Mouse (Mus musculus) stomach, embryonic 14.5 days (tissue): ENCODE measurements at regions not wholly inside any gene's neighbourhood (a gene's known extent, or its start where the extent isn't known, plus 50 kb on each side); places are given as distances from the start of the nearest gene placed in this dataset.

Experiments used
- ATAC-seq: fragments of 200-750 bp; cut with Nextera tagmentation; 2 replicates; pipeline ENCODE4 v1.8.0; 2017; ENCODE audit warnings: low read depth, moderate TSS enrichment; ENCODE audit not compliant: insufficient number of reproducible peaks, insufficient read depth, low FRiP score
- H3K27ac ChIP-seq: fragments of 300-500 bp; sonication (generic); 2 replicates; pipeline ENCODE4 v1.5.1; 2014; ENCODE audit warnings: mild to moderate bottlenecking, low read length, moderate library complexity, mixed read lengths
- H3K27me3 ChIP-seq: fragments of 300-500 bp; sonication (generic); 2 replicates; pipeline ENCODE4 v1.6.1; 2014; ENCODE audit warnings: low read length, control low read depth, mixed read lengths; ENCODE audit not compliant: control insufficient read depth, insufficient read depth
- H3K36me3 ChIP-seq: fragments of 300-500 bp; sonication (generic); 2 replicates; pipeline ENCODE4 v1.6.1; 2014; ENCODE audit warnings: mild to moderate bottlenecking, control low read depth, low read length, moderate library complexity, mixed read lengths; ENCODE audit not compliant: control insufficient read depth, insufficient read depth
- H3K4me1 ChIP-seq: fragments of 300-500 bp; sonication (generic); 2 replicates; pipeline ENCODE4 v1.6.1; 2014; ENCODE audit warnings: low read length, control low read depth, mixed read lengths; ENCODE audit not compliant: control insufficient read depth, insufficient read depth
- H3K4me2 ChIP-seq: fragments of 300-500 bp; sonication (generic); replicated peaks from 2 replicates; pipeline ENCODE4 v1.6.1; 2014; ENCODE audit warnings: low read depth, low read length, control low read depth
- H3K4me3 ChIP-seq: fragments of 300-500 bp; sonication (generic); 2 replicates; pipeline ENCODE4 v1.5.1; 2014; ENCODE audit warnings: low read depth, low read length, control low read depth
- H3K9ac ChIP-seq: fragments of 300-500 bp; sonication (generic); replicated peaks from 2 replicates; pipeline ENCODE4 v1.6.1; 2014; ENCODE audit warnings: low read depth, mild to moderate bottlenecking, control low read depth, low read length, moderate library complexity, mixed read lengths
- H3K9me3 ChIP-seq: fragments of 300-500 bp; sonication (generic); 2 replicates; pipeline ENCODE4 v1.6.1; 2016; ENCODE audit warnings: low read depth, low read length, control low read depth; ENCODE audit not compliant: control insufficient read depth
- WGBS: fragments of 180-500 bp; shearing (Covaris S2); extraction: QIAGEN DNeasy Blood & Tissue Kit; methylation state at CpG from one replicate; pipeline ENCODE4 v1.1.7; 2014; 5-methylcytosine and 5-hydroxymethylcytosine counted together

DNA sequence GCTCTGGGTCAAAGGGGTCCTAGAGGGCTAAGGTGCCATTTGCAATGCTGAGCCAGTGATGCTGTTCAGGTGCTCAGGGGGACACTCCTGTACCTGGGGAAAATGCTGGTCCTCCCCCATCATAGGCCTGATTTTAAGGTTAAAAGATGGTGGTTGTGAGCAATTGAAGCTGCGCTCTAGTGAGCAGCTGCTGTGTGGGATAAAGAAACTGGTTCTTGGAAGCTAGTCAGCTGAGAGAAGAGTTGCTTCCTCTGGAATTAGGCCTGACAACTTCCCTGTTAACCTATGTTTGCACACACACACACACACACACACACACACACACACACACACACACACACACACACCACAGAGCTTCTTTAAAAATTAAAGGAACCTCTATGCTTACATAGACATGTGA, 428.9 kb upstream of the Gm11042 start:
- H3K4me2 ChIP-seq: no peak overlapping the region
- H3K4me1 ChIP-seq: no peaks in the 10 kb centered on the region
- no peak for ATAC-seq
- H3K4me3 ChIP-seq: no peak overlapping the region
- WGBS: 79% methylated on average over 1 of the region's 1 CpGs
- no peaks in the 10 kb centered on the region for H3K27me3 ChIP-seq
- H3K27ac ChIP-seq: no peak overlapping the region
- no peak overlapping the region for H3K9ac ChIP-seq
- no peaks in the 10 kb centered on the region for H3K9me3 ChIP-seq
- no peaks in the 10 kb centered on the region for H3K36me3 ChIP-seq

DNA sequence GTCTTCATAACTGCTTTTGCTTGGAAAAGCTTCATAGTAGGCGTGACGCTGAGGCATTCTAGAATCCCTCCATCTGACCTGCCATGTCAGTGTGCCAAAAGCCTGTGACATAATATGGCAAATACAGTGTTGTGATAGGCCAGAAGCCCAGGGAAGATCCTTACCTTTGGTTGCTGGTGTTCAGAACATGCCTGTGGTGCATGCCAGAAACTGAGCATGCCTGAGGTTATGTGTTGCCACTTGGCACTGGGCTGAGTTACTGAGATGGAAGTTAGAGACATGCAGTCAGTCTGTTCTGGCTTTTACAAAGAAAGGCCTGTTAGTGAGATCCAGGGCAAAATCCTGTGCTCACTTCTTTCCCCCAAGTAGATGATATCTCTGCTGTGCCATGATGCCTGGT, 412.7 kb upstream of the Gm11042 start:
- no peaks in the 10 kb centered on the region for H3K9me3 ChIP-seq
- WGBS: 90% methylated on average over 2 of the region's 2 CpGs
- no peak overlapping the region for H3K9ac ChIP-seq
- no peaks in the 10 kb centered on the region for H3K4me1 ChIP-seq
- H3K4me2 ChIP-seq: no peak overlapping the region
- no peak overlapping the region for H3K27ac ChIP-seq
- H3K36me3 ChIP-seq: no peaks in the 10 kb centered on the region
- no peak overlapping the region for H3K4me3 ChIP-seq
- no peak for ATAC-seq
- H3K27me3 ChIP-seq: no peaks in the 10 kb centered on the region

DNA sequence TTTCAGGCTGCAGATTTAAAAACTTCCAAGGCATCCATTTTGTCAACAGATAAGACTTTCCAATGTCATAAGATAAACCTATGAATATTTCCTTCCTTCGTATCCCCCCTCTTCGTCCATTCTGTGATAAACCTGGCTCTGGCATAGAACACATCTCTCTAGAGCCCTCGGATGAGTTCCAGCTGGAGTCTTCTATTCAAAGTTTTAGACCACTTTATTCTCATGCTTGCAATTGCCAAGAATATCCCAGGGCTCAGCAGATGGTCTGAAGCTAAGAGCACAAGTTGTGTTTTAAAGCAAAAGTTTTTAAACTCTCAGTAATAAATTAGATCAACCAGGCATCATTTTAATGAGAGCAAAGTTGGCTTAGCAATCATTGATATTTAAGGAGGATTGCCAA, 363.0 kb upstream of the Gm11042 start:
- no peak for ATAC-seq
- H3K9me3 ChIP-seq: no peaks in the 10 kb centered on the region
- H3K4me3 ChIP-seq: no peak overlapping the region
- no peak overlapping the region for H3K9ac ChIP-seq
- no peak overlapping the region for H3K27ac ChIP-seq
- whole genome bisulfite sequencing: 75% methylated on average over 3 of the region's 3 CpGs
- H3K36me3 ChIP-seq: no peaks in the 10 kb centered on the region
- no peak overlapping the region for H3K4me2 ChIP-seq
- H3K27me3 ChIP-seq: no peaks in the 10 kb centered on the region
- no peaks in the 10 kb centered on the region for H3K4me1 ChIP-seq

DNA sequence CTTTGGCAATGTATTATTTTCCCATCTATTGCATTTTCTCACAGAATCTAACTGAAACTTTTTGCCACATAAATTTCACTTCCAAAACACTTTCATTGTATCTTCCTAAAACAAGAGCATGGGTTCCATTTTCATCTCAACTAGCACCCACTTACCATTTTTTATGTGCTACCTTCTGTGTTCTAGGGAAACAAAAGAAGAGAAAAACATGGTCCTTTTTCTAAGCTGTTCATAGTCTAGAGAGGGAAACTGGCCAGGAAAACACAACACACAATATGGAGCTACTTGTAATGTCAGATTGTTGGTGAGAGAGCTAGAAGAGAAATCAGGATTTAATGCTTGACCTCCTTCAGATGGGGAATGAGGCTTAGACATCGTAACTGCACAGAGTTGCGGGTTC, 361.6 kb upstream of the Gm11042 start:
- H3K4me2 ChIP-seq: no peak overlapping the region
- 88% methylated on average over 2 of the region's 2 CpGs for WGBS
- H3K4me1 ChIP-seq: no peaks in the 10 kb centered on the region
- H3K9me3 ChIP-seq: no peaks in the 10 kb centered on the region
- no peak overlapping the region for H3K4me3 ChIP-seq
- H3K9ac ChIP-seq: no peak overlapping the region
- no peak for ATAC-seq
- no peaks in the 10 kb centered on the region for H3K27me3 ChIP-seq
- H3K27ac ChIP-seq: no peak overlapping the region
- no peaks in the 10 kb centered on the region for H3K36me3 ChIP-seq

DNA sequence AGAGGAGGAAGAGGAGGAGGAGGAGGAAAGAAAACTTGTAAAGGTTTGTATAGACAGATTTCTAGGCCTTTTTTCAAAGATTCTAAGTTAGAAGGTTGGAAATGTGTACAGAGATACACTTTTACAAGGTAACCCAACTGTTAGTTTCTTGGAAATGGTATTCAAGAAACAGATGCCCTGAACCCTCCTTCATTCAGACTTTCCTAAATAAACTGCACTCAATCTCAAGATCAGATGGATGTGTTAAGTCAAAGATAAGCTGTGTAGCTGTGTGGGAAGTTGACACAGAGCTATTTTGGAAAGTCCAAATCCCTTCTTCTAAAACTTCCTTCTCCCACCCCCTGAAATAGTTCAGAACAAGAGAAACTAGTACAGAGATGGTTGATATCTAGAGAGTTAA, 342.2 kb upstream of the Gm11042 start:
- Histone ChIP-seq H3K9me3 (no peaks in the 10 kb centered on the region), H3K27me3 (no peaks in the 10 kb centered on the region), H3K9ac (no peak overlapping the region), H3K4me3 (no peak overlapping the region), H3K27ac (no peak overlapping the region), H3K36me3 (no peaks in the 10 kb centered on the region), H3K4me2 (no peak overlapping the region), H3K4me1 (no peaks in the 10 kb centered on the region)
- ATAC-seq: no peak

DNA sequence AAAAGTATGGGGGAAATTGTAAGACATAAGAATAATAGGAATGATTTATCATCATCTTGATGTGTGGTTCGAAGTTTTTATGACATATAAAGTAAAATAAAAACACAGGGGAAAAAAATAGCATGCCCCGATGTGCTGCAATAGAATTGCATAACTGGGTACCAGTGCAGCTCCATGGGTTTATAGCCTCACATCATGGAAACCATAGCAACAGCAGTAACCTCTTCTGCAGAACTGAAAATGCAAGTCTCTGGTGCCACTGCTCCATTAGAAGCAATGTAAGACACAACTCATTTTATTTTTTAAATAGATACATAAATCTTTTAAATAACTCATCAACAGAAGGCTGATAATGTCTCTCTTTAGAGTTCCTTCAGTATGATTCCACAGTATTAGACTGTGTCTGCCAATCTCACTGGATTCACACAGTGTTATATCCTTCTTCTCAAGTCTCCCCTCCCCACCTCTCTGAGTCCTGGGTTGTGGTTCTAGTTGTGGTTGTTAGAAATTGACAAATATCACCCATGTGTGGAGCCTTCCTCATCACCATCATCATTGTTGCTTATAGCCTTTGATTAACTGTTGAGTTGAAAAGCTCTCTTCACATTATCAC, 340.9 kb upstream of the Gm11042 start:
- Histone ChIP-seq H3K27ac (no peak overlapping the region), H3K4me2 (no peak overlapping the region), H3K36me3 (no peaks in the 10 kb centered on the region), H3K27me3 (no peaks in the 10 kb centered on the region), H3K9me3 (no peaks in the 10 kb centered on the region), H3K4me1 (no peaks in the 10 kb centered on the region), H3K4me3 (no peak overlapping the region), H3K9ac (no peak overlapping the region)
- ATAC-seq: no peak
- WGBS: 64% methylated on average over 2 of the region's 2 CpGs

DNA sequence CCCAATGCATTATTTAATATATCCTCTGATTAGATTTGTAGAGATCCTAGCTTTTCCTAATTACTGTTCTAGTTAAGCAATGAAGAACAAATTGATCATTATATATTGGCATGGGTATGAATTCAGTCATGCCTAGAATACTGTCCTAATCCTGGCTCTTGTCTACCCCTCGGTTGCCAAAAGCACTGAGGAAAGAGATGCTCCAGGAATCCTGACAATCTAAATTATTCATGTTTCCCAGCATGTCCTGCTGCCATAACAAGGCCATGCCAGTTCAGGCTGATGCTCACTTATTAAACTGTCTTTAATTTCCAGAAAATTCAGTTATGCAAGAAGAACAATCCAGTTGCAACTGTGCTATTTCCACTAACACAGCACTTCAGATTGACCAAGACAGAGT, 335.1 kb upstream of the Gm11042 start:
- Histone ChIP-seq H3K27me3 (no peaks in the 10 kb centered on the region), H3K27ac (no peak overlapping the region), H3K36me3 (no peaks in the 10 kb centered on the region), H3K4me2 (no peak overlapping the region), H3K4me1 (no peaks in the 10 kb centered on the region), H3K4me3 (no peak overlapping the region), H3K9me3 (no peaks in the 10 kb centered on the region), H3K9ac (no peak overlapping the region)
- WGBS: 85% methylated on average over 1 of the region's 1 CpGs
- no peak for ATAC-seq

DNA sequence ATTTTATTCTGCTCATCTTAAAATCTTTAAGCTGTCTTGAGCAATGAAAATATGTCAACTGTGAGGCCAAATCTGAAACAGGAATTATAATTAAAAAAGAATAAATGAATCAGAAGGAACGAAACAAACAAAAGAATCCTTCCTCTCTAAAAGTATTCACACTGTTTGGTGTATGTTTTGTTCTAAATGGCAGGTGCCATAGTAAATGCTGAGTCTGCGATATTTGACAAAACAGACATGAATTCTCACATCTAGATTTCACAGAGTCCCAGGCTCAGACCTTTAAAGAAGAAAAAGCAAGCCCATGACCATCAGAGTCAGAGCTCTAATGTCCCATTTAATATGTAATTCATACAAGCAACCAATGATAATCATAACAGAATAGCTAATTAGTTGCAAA, 316.6 kb upstream of the Gm11042 start:
- Histone ChIP-seq H3K4me2 (no peak overlapping the region), H3K9ac (no peak overlapping the region), H3K4me3 (no peak overlapping the region), H3K36me3 (no peaks in the 10 kb centered on the region), H3K27me3 (no peaks in the 10 kb centered on the region), H3K9me3 (no peaks in the 10 kb centered on the region), H3K27ac (no peak overlapping the region), H3K4me1 (no peaks in the 10 kb centered on the region)
- ATAC-seq: no peak
- WGBS: 86% methylated on average over 2 of the region's 2 CpGs

DNA sequence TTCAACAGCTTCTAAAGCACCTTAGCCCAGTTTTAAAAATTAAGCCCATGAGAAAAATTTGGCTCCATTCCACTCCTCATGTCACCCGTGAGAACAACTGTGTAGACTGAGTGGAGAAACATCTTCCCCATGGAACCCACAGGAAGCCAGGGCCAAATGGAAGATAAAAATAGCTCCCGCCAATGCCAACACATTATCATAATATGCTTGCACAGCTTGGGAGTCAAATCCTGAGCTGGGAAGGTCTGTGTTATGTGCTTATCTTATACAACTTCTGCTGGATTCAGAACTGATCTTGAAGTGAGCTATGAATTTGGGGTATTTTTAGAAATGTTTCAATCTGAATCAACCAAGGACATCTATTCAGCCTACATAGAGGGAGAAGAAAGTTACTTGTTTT, 279.0 kb upstream of the Gm11042 start:
- Histone ChIP-seq H3K27ac (no peak overlapping the region), H3K4me2 (no peak overlapping the region), H3K9ac (no peak overlapping the region), H3K4me3 (no peak overlapping the region), H3K36me3 (no peaks in the 10 kb centered on the region), H3K9me3 (no peaks in the 10 kb centered on the region), H3K27me3 (no peaks in the 10 kb centered on the region), H3K4me1 (no peaks in the 10 kb centered on the region)
- ATAC-seq: no peak
- 79% methylated on average over 2 of the region's 2 CpGs for WGBS
